Mouse (Mus musculus) kidney, adult 2 months (tissue): ENCODE data around the gene Emp1. TPM values are rescaled to one million over a fixed set of nuclear protein-coding genes. Genes with fewer than 3 reads are reported as not detected.

Experiments
- DNase-seq: peaks from one replicate; pipeline ENCODE4 v3.0.0; 2021
- H3K27ac ChIP-seq: fragments of 200-500 bp; 2 replicates; pipeline ENCODE4 v1.5.1; 2012; ENCODE audit warnings: low read depth, low read length, control low read depth, inconsistent platforms; ENCODE audit not compliant: insufficient read depth
- H3K27me3 ChIP-seq: fragments of 200-500 bp; replicated peaks from 2 replicates; pipeline ENCODE4 v1.6.1; 2012; ENCODE audit warnings: mild to moderate bottlenecking, moderate library complexity, low read length, inconsistent platforms; ENCODE audit not compliant: control insufficient read depth, insufficient read depth
- H3K36me3 ChIP-seq: fragments of 200-500 bp; 2 replicates; pipeline ENCODE4 v1.6.1; 2012; ENCODE audit warnings: mild to moderate bottlenecking, moderate library complexity, low read length, inconsistent platforms; ENCODE audit not compliant: control insufficient read depth, insufficient read depth
- H3K4me1 ChIP-seq: fragments of 200-500 bp; 2 replicates; pipeline ENCODE4 v1.6.1; 2011; ENCODE audit warnings: low read length; ENCODE audit not compliant: control insufficient read depth, insufficient read depth
- H3K4me3 ChIP-seq: fragments of 200-500 bp; 2 replicates; pipeline ENCODE4 v1.5.1; 2011; ENCODE audit warnings: mild to moderate bottlenecking, low read depth, low read length, control low read depth; ENCODE audit not compliant: insufficient read depth
- CTCF ChIP-seq: fragments of 200-500 bp; conservative IDR thresholded peaks from 2 replicates; pipeline ENCODE4 v1.5.1; 2011; ENCODE audit warnings: low read depth, mild to moderate bottlenecking, control low read depth, low read length, moderate library complexity, mixed read lengths; ENCODE audit not compliant: insufficient read depth, insufficient read length
- POLR2A ChIP-seq: fragments of 200-500 bp; IDR thresholded peaks from one replicate; pipeline ENCODE4 v1.6.1; 2011; ENCODE audit warnings: low read depth, low read length, control low read depth
- WGBS: fragments of 180-500 bp; shearing (Covaris S2); methylation state at CpG from one replicate; pipeline ENCODE4 v1.1.7; 2018; 5-methylcytosine and 5-hydroxymethylcytosine counted together
- polyA plus RNA-seq: library from polyadenylated mRNA; depleted of rRNA; stranded (reverse); fragments of >200 nt; gene quantifications from 2 replicates; pipeline ENCODE4 v1.2.3, GENCODE M21; 2012; rRNA removed

Gene Emp1
- polyA plus RNA-seq, result 56.0 and 66.3 TPM in 2 replicates

DNA sequence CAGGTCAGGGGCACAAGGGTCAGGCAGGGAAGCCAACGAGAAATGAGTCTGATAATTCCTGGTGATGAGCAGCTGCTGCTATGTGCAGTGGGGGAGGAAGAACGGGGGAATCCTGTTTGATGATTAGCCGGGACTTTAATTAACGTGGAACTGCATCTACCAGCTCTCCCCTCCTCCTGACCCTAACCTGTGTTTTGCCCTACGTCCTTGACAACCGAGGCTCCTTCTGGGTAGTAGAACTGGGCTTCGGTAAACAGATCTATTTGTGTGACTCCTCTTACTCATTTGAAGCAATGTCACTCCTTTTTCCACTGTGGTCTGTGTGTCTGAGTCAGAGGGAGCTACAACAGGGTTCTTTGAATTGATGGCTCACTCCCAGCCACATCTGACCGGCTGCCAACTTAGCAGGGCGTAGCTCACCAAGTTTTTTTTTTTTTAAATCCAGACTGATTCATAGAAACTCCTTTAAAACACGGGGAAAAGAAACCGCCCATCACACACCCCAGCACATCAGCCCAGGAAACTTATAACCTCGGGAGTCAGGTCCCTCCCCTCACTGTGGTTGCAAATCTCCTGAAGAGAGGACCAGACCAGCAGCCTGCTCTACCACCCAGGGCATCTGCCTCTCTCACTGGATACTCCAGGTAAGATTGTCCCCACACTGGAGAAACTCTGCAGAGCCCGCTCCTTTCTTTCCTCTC lies at the start of gene Emp1:
Gene Emp1 (plus strand): TSS at position 87 of the 701 bp plus-strand sequence.
- Histone ChIP-seq H3K36me3 (no peaks in the 10 kb centered on the region), H3K4me3 (peak within 1 kb of the TSS; percentile 56), H3K27ac (peak within 1 kb of the TSS; percentile 70), H3K4me1 (peaks cover 14% of the 10 kb centered on the region), H3K27me3 (no peaks in the 10 kb centered on the region)
- DNase-seq, result peak; percentile 90
- 4% methylated on average over 13 of the region's 13 CpGs for WGBS
- TF ChIP-seq POLR2A (no peak), CTCF (no peak)

DNA sequence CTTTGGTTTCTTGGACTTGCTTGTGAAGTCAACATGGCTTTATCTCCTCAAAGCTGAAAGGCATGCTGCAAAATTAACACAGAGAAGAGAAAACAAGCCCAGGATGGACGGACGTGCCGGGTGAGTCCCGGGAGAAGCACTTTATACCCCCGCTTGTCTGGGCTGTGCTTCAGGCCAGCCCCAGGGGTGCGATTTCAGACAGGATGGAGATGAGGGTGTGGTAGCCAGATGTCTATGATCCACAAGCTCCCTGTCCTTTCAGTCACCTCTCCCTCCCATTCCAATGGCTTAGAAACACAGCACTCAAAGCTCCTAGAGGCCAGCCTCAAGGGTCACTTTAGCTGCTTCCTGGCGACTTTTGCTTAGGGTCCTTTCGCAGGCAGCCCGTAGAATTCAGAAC lies 48.4 kb upstream of the Emp1 start:
- no peak overlapping the region for H3K4me3 ChIP-seq
- no peak for DNase-seq
- H3K36me3 ChIP-seq, result no peaks in the 10 kb centered on the region
- no peaks in the 10 kb centered on the region for H3K27me3 ChIP-seq
- H3K4me1 ChIP-seq, result no peaks in the 10 kb centered on the region
- TF ChIP-seq CTCF, result no peak
- no peak for TF ChIP-seq POLR2A
- 54% methylated on average over 9 of the region's 9 CpGs for WGBS
- H3K27ac ChIP-seq, result no peak overlapping the region

- Histone ChIP-seq H3K27ac (no peak overlapping the region), H3K4me1 (no peaks in the 10 kb centered on the region), H3K4me3 (no peak overlapping the region), H3K27me3 (no peaks in the 10 kb centered on the region), H3K36me3 (no peaks in the 10 kb centered on the region)
- 77% methylated on average over 2 of the region's 2 CpGs for WGBS
- no peak for DNase-seq
- TF ChIP-seq POLR2A (no peak), CTCF (no peak)
Observed at GRCm38 (mm10) chr6:135316141-135316540, 46.2 kb upstream of the Emp1 start.

DNA sequence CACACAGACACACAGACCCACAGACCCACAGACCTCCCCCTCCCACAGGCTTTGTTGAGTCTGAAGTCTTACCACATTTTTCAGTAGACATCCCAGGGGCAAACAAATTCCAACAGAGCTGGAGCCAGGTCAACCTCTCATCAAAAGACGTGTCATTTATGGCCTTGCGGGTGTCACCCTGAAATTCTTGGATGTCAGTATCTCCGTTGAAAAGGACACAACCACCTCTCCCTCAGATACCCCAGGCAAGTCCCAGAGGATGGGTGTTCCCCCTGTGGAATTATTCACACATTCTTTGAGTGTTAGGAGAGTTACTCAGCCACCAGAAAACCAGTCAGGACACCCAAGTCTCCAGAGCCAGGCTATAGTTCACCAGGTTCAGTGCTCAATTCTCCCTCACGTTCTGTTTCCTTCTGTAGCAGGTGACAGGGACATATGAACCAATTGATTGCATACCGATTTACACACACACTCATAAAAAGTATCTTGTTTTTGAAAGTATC lies 42.9 kb upstream of the Emp1 start:
- WGBS, result 67% methylated on average over 5 of the region's 5 CpGs
- no peak overlapping the region for H3K4me3 ChIP-seq
- DNase-seq, result no peak
- H3K27me3 ChIP-seq, result no peaks in the 10 kb centered on the region
- no peak for TF ChIP-seq CTCF
- TF ChIP-seq POLR2A, result no peak
- no peaks in the 10 kb centered on the region for H3K36me3 ChIP-seq
- H3K27ac ChIP-seq, result no peak overlapping the region
- no peaks in the 10 kb centered on the region for H3K4me1 ChIP-seq

- DNase-seq, result peak; percentile 48
Observed at GRCm38 (mm10) chr6:135322749-135323148, 39.6 kb upstream of the Emp1 start.

GRCm38 (mm10) chr6:135323311-135323982 lies 38.9 kb upstream of the Emp1 start:
- no peak overlapping the region for H3K4me3 ChIP-seq
- H3K4me1 ChIP-seq, result no peaks in the 10 kb centered on the region
- H3K36me3 ChIP-seq, result no peaks in the 10 kb centered on the region
- DNase-seq, result peak; percentile 74
- TF ChIP-seq CTCF, result no peak
- no peak for TF ChIP-seq POLR2A
- 10% methylated on average over 16 of the region's 16 CpGs for WGBS
- no peak overlapping the region for H3K27ac ChIP-seq
- H3K27me3 ChIP-seq, result no peaks in the 10 kb centered on the region

More at GRCm38 (mm10) chr6:135322749-135323148, 39.6 kb upstream of the Emp1 start:
- TF ChIP-seq POLR2A (no peak), CTCF (no peak)
- Histone ChIP-seq H3K4me1 (no peaks in the 10 kb centered on the region), H3K27ac (no peak overlapping the region), H3K4me3 (no peak overlapping the region), H3K36me3 (no peaks in the 10 kb centered on the region), H3K27me3 (no peaks in the 10 kb centered on the region)
- WGBS, result 72% methylated on average over 7 of the region's 7 CpGs

DNA sequence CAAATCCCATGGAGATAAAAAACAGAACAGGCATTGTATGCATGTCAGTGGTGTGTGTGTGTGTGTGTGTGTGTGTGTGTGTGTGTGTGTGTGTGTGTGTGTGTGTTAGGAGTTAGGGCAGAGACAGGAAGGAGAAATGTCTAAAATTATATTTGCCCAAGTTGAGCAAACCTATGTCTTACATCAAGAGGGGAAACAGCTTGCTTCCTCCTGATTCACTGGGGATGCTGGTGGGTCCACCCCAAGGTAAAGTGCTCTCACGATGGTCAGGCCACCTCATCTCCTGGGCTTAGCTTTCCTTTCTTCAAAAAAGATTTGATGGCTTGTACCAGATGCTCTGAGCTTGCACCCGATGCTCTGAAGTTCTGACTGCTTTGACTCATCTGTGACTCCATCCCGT lies 38.2 kb upstream of the Emp1 start:
- WGBS, result 67% methylated on average over 3 of the region's 3 CpGs
- Histone ChIP-seq H3K36me3 (no peaks in the 10 kb centered on the region), H3K4me3 (no peak overlapping the region), H3K27ac (no peak overlapping the region), H3K27me3 (no peaks in the 10 kb centered on the region), H3K4me1 (no peaks in the 10 kb centered on the region)
- TF ChIP-seq CTCF (no peak), POLR2A (no peak)
- DNase-seq, result no peak
